Mouse (Mus musculus) urinary bladder, postnatal 25 days (tissue): ENCODE data around the gene Tex29.

Experiments used
- DNase-seq: peaks from one replicate; pipeline ENCODE4 v3.0.0; 2022; ENCODE audit warnings: low spot score

Tex29 gene

GRCm38 (mm10) chr8:11840174-11840573 is at the start of gene Tex29:
TSS of gene Tex29 (plus strand) at chr8:11840474.
- DNase-seq: no peak

GRCm38 (mm10) chr8:11794956-11795355 is 45.3 kb upstream of the Tex29 start:
- DNase-seq: no peak

GRCm38 (mm10) chr8:11797128-11797527 is 43.1 kb upstream of the Tex29 start:
- no peak for DNase-seq

GRCm38 (mm10) chr8:11797729-11798479 is 42.4 kb upstream of the Tex29 start:
- DNase-seq: no peak

GRCm38 (mm10) chr8:11798480-11798867 is 41.8 kb upstream of the Tex29 start:
- DNase-seq: no peak

GRCm38 (mm10) chr8:11799098-11799497 is 41.2 kb upstream of the Tex29 start:
- DNase-seq: no peak

- no peak for DNase-seq
These were observed 39.8 kb upstream of the Tex29 start for GRCm38 (mm10) chr8:11800481-11800880.

- no peak for DNase-seq
These were observed 38.7 kb upstream of the Tex29 start for GRCm38 (mm10) chr8:11801571-11801970.

- no peak for DNase-seq
These were observed 35.4 kb upstream of the Tex29 start for GRCm38 (mm10) chr8:11804914-11805313.

- no peak for DNase-seq
These were observed 34.0 kb upstream of the Tex29 start for GRCm38 (mm10) chr8:11806252-11806651.

- DNase-seq: no peak
These were observed 32.9 kb upstream of the Tex29 start for GRCm38 (mm10) chr8:11807361-11807760.

- DNase-seq: no peak
These were observed 32.2 kb upstream of the Tex29 start for GRCm38 (mm10) chr8:11808047-11808446.

- no peak for DNase-seq
These were observed 29.8 kb upstream of the Tex29 start for GRCm38 (mm10) chr8:11810426-11810825.

GRCm38 (mm10) chr8:11813801-11814200 is 26.5 kb upstream of the Tex29 start:
- no peak for DNase-seq

GRCm38 (mm10) chr8:11815206-11815605 is 25.1 kb upstream of the Tex29 start:
- DNase-seq: no peak

- no peak for DNase-seq
These were observed 20.1 kb upstream of the Tex29 start for GRCm38 (mm10) chr8:11820136-11820535.

GRCm38 (mm10) chr8:11820568-11820967 is 19.7 kb upstream of the Tex29 start:
- no peak for DNase-seq

- DNase-seq: no peak
These were observed 18.6 kb upstream of the Tex29 start for GRCm38 (mm10) chr8:11821451-11822206.

- DNase-seq: no peak
These were observed 17.7 kb upstream of the Tex29 start for GRCm38 (mm10) chr8:11822550-11823060.

GRCm38 (mm10) chr8:11825756-11826155 is 14.5 kb upstream of the Tex29 start:
- DNase-seq: no peak

GRCm38 (mm10) chr8:11827312-11827711 is 13.0 kb upstream of the Tex29 start:
- DNase-seq: no peak

- no peak for DNase-seq
These were observed 9.8 kb upstream of the Tex29 start for GRCm38 (mm10) chr8:11830214-11831046.
